Mouse (Mus musculus) E14TG2a.4 (cell line): ENCODE measurements around the gene Dennd4a.

Experiments used
- H3K27me3 ChIP-seq: 2 replicates; pipeline ENCODE4 v1.6.1; 2014; ENCODE audit warnings: low read length, control low read depth; ENCODE audit not compliant: insufficient read depth
- H3K36me3 ChIP-seq: 2 replicates; pipeline ENCODE4 v1.6.1; 2014; ENCODE audit warnings: low read length, control low read depth; ENCODE audit not compliant: insufficient read depth
- H3K4me1 ChIP-seq: replicated peaks from 2 replicates; pipeline ENCODE4 v1.6.1; 2014; ENCODE audit warnings: low read depth, low read length, control low read depth
- H3K4me3 ChIP-seq: replicated peaks from 2 replicates; pipeline ENCODE4 v1.5.1; 2014; ENCODE audit warnings: mild to moderate bottlenecking, low read length
- H3K9me3 ChIP-seq: 2 replicates; pipeline ENCODE4 v1.6.1; 2014; ENCODE audit warnings: low read length, control low read depth
- CTCF ChIP-seq: conservative IDR thresholded peaks from 2 replicates; pipeline ENCODE4 v1.5.1; 2014; ENCODE audit warnings: low read length
- NANOG ChIP-seq: IDR thresholded peaks from 2 replicates; pipeline ENCODE4 v1.6.1; 2014; ENCODE audit warnings: borderline replicate concordance, low read length, mixed read lengths
- POU5F1 ChIP-seq: IDR thresholded peaks from 2 replicates; pipeline ENCODE4 v1.6.1; 2014; ENCODE audit warnings: low read length, borderline replicate concordance

Gene Dennd4a

DNA sequence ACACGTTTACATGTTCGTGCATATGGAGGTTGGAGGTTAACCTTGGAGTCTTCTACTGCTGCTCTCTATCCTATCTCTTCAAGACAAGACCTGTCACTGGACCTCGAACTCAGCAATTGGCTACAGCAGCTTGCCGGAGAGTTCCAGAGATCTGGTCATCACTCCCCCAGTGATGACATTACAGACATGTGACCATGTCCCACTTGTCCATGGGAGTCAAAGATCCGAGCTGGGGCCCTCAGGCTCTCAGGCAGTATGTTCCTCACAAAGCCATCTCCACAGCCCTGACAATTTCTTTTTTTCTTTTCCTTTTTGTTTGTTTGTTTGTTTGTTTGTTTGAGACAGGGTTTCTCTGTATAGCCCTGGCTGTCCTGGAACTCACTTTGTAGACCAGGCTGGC lies 11.6 kb upstream of the Dennd4a start:
- no peak overlapping the region for H3K4me3 ChIP-seq

DNA sequence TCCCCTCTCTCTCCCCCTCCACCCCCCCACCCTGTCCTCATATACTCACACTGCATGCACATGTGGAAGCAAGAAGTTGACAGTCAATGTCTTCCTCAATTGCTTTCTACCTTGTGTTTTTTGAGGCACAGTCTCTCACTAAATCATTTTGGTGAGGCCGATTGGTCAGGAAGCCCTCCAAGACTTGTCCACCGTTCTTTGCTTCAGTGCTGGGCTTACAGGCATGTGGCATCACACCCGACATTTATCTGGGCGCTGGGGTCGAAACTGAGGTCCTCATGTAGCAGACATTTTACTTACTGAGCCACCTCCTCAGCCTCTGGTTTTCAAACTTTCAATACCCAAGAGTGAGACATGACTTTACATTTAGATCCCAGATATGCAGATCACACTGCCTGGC lies 8.6 kb upstream of the Dennd4a start:
- TF ChIP-seq POU5F1 (no peak), CTCF (no peak), NANOG (no peak)
- Histone ChIP-seq H3K9me3 (no peaks in the 10 kb centered on the region), H3K36me3 (no peaks in the 10 kb centered on the region), H3K4me1 (no peaks in the 10 kb centered on the region), H3K4me3 (no peak overlapping the region), H3K27me3 (peaks cover 3% of the 10 kb centered on the region; the same call in 1 of the 2 replicates)

More for the DNA sequence above, 11.6 kb upstream of the Dennd4a start:
- Histone ChIP-seq H3K4me1 (no peaks in the 10 kb centered on the region), H3K27me3 (peaks cover 3% of the 10 kb centered on the region; the same call in 1 of the 2 replicates), H3K36me3 (no peaks in the 10 kb centered on the region), H3K9me3 (no peaks in the 10 kb centered on the region)
- TF ChIP-seq POU5F1, result no peak
- no peak for TF ChIP-seq CTCF
- TF ChIP-seq NANOG, result no peak

DNA sequence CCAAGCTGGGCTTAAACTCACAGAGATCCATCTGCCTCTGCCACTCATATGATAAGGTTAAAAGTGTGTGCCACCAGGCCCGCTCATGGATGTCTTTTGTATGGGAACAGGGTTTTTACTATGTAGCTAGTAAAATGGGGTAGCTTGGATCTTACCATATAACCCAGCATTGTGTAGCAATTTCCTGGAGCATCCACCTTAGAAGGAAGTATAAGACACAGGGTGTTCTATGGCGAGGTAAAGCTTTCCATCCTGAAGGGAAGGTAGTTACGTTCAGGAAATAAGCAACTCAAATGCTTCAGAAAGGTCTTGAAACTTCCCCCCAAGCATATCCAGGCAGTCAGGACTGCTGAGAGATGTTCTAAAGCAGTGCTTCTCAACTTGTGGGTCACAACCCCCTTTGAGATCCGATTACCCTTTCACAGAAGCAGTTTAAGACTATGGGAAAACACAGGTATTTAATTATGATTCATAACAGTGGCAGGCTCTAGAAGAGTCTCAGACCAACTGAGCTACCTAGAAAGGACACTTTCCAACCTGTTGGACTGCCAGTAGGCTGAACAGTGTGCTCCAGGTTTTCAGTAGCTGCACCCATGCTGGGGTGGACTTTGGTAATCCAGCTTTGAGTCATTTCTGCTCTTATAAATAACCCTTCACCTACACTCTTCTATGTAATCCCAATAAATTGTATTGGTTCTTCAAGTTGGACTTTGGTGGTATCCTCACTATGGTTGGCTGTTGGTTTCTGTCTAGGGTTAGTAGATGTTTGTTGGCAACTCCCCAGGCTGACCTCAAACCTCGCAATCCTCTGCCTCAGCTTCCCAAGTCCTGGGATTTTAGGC lies 7.5 kb upstream of the Dennd4a start:
- Histone ChIP-seq H3K9me3 (no peaks in the 10 kb centered on the region), H3K4me1 (no peaks in the 10 kb centered on the region), H3K36me3 (no peaks in the 10 kb centered on the region), H3K4me3 (no peak overlapping the region), H3K27me3 (peaks cover 3% of the 10 kb centered on the region; the same call in 1 of the 2 replicates)
- TF ChIP-seq POU5F1, result no peak
- no peak for TF ChIP-seq NANOG
- no peak for TF ChIP-seq CTCF

DNA sequence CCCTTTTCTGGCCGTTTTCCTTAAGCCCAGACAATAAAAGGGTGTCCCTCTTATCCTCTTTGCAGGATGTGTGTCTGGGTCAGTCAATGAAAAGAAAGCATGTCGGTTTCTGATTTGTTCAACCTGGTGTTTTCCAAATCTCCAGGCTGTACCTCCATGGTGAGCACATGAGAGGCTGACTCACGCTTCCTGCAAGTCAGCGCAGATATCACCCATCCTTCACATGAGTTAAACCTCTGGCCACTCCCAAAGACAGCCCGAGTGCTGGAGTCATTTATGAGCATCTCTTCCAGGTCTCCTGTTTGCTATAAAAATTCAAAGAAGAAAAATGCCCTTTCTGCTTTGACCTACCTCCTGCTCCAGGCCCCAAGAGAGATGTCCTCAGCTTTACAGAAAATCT lies 5.3 kb upstream of the Dennd4a start:
- Histone ChIP-seq H3K4me1 (peaks cover 7% of the 10 kb centered on the region), H3K9me3 (no peaks in the 10 kb centered on the region), H3K27me3 (peaks cover 3% of the 10 kb centered on the region; the same call in 1 of the 2 replicates), H3K4me3 (no peak overlapping the region), H3K36me3 (no peaks in the 10 kb centered on the region)
- TF ChIP-seq POU5F1 (no peak), NANOG (no peak), CTCF (no peak)

DNA sequence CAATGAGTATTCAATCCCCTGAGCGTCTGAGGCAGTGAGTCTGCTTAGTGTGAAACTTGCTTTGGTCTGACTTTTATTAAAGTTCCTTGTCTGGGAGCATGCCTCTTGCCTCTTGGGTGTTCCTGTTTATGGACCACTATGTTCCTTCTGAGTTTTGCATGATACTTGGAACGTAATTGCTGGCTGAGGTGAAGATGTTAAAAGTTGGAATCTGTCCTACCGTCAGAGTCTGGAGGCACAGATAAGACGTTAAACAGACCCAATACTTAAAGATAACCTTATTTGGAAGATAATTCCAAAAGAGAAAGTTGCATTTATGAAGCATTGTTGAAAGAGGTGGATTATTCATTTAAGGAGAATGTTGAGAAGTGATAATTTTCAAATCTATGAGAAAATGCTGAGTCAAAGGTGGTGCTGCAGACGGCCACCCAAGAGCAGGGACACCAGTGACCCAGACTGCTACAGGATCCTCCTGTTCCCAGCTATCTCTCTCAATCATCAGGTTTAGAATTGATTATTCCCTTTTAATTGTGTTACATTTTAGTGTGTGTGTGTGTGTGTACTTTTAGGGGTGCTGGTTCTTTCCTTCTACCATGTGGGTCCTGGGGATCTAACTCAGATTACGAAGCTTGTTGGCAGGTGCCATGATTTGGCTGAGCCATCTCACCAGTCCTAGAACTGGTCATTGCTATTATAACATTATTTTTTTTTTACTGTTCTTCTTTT lies 4.6 kb upstream of the Dennd4a start:
- H3K9me3 ChIP-seq, result no peaks in the 10 kb centered on the region
- peaks cover 3% of the 10 kb centered on the region; the same call in 1 of the 2 replicates for H3K27me3 ChIP-seq
- H3K36me3 ChIP-seq, result no peaks in the 10 kb centered on the region
- peaks cover 7% of the 10 kb centered on the region for H3K4me1 ChIP-seq
- H3K4me3 ChIP-seq, result no peak overlapping the region
- TF ChIP-seq NANOG (no peak), CTCF (no peak), POU5F1 (no peak)

DNA sequence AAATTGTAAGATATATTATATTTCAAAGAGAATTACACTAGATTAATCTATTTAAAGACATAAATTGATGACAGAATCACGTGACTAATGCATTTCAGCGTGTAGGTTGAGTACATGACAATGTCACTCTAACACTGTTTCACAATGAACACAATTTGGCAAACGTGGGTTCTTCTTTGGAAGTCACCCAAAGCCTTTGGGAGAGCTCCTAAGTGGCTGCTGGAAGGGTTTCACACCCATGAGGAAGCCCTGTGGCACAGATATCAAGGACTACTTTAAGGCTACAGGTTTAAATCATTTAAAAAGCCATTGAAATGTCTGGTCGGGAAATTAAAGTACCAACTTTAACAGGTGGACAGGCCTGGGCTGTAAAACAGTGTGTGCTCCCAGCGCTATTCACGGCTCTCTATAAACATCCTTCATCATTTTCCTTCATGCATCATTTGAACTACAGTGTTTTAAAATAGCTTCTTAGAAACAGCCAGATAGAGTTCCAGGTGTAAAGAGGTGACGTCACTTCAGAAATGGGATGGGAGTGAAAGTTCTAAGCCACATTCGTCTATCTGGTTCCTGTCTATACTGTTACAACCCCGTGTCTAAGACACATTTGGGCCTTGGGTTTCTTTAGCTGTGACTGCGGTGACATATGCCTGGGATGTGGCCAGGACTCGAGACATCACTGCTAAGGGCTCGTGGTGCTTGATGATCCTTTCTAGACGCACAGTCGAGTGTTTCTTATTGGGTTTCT lies 3.9 kb upstream of the Dennd4a start:
- peaks cover 9% of the 10 kb centered on the region for H3K4me1 ChIP-seq
- no peak overlapping the region for H3K4me3 ChIP-seq
- no peak for TF ChIP-seq NANOG
- TF ChIP-seq CTCF, result no peak
- TF ChIP-seq POU5F1, result no peak
- H3K9me3 ChIP-seq, result no peaks in the 10 kb centered on the region
- peaks cover 6% of the 10 kb centered on the region; the same call in 1 of the 2 replicates for H3K27me3 ChIP-seq
- no peaks in the 10 kb centered on the region for H3K36me3 ChIP-seq

DNA sequence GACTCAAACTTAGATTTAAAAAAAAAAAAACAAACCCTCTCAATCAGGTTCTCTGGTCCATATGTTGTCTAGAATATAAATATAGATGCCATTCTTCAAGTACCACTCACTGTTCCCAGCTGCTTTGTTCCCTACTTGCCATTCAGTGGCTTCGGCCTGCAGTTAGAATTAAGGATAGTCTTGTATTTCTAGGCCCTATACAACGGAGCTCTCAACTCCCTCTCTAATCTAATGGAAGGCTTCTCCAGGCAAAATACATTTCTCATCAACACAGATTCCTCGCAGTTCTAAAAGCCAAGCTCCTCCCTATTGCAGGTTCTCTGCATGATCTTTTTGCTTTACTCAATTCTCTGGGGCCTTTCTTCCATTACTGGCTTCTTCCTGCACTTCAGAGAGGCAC lies 1.3 kb upstream of the Dennd4a start:
- Histone ChIP-seq H3K36me3 (no peaks in the 10 kb centered on the region), H3K27me3 (peaks cover 4% of the 10 kb centered on the region; the same call in 1 of the 2 replicates), H3K9me3 (no peaks in the 10 kb centered on the region), H3K4me1 (peaks cover 12% of the 10 kb centered on the region), H3K4me3 (no peak overlapping the region)
- TF ChIP-seq NANOG (no peak), POU5F1 (no peak), CTCF (no peak)
